Mouse (Mus musculus) megakaryocyte, embryonic 14.5 days (primary cell): ENCODE data around the gene Wdr95. TPM values are rescaled to one million over a fixed set of nuclear protein-coding genes. Genes with fewer than 3 reads are reported as not detected.

Experiments used
- H3K27me3 ChIP-seq: replicated peaks from 2 replicates; pipeline ENCODE3; 2012; ENCODE audit warnings: inconsistent platforms
- H3K36me3 ChIP-seq: replicated peaks from 2 replicates; pipeline ENCODE3; 2012; ENCODE audit warnings: low read length, inconsistent platforms, mixed read lengths
- H3K4me1 ChIP-seq: 2 replicates; pipeline ENCODE4 v1.6.1; 2012; ENCODE audit warnings: inconsistent platforms
- H3K4me3 ChIP-seq: replicated peaks from 2 replicates; pipeline ENCODE3; 2012; ENCODE audit warnings: moderate library complexity, mild to moderate bottlenecking, inconsistent platforms
- H3K9me3 ChIP-seq: 2 replicates; pipeline ENCODE4 v1.6.1; 2012; ENCODE audit warnings: inconsistent platforms
- FLI1 ChIP-seq: IDR thresholded peaks from 2 replicates; pipeline ENCODE4 v1.6.1; 2012; ENCODE audit warnings: low read length, inconsistent platforms, mixed read lengths
- GATA1 ChIP-seq: IDR thresholded peaks from 3 replicates; pipeline ENCODE4 v1.6.1; 2012; ENCODE audit warnings: mixed read lengths, low read length, inconsistent platforms, borderline replicate concordance
- polyA plus RNA-seq: library from polyadenylated mRNA; stranded (reverse); fragments of >175 nt; gene quantifications from 2 replicates; pipeline ENCODE4 v1.2.3, GENCODE M21; 2012; ENCODE audit warnings: low replicate concordance; ENCODE audit not compliant: insufficient read depth

The Wdr95 gene
- polyA plus RNA-seq, 1 experiment = not detected

- H3K27me3 ChIP-seq = peaks cover 4% of the 10 kb centered on the region
- no peak overlapping the region for H3K4me3 ChIP-seq
- H3K36me3 ChIP-seq = no peaks in the 10 kb centered on the region
- TF ChIP-seq FLI1 = no peak
- TF ChIP-seq GATA1 = no peak
- H3K4me1 ChIP-seq = no peaks in the 10 kb centered on the region
- H3K9me3 ChIP-seq = peaks cover 17% of the 10 kb centered on the region
Measured at GRCm38 (mm10) chr5:149499936-149500335, 28.5 kb upstream of the Wdr95 start.

DNA sequence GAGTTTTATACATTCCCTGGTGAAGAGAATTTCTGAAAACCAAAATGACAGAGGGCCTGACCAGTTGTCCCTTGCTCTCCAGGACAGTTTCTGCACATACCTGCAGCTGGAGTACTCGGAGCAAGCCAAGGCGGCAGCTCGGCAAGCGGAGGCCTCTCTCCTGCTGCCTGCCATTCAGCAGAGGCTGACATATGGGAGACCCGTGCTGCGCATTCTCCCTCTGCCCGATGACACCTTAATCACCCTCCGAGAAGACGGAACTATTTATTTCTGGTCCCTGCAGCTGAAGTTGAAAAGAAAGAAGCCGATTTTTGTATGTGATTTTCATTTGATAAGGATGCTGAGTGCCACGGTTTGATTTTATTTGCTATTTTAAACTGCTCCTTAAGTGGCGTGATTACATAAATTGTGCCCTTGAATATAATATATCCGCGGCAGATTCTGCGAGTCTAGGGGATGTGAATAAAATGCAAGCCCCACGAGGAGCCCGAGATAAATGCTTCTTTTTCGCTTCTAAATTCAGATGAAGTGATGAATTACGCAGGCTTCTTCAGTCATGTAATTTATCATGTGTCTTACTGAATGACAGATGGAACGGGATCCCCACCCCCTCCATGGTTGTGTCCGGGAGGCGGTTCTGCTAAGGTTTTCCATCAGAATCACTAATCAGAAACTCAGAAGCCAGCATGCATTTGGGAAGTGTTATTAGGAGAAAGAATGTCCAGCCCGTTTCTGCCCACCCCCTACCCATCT lies 24.9 kb upstream of the Wdr95 start:
- TF ChIP-seq FLI1 = no peak

GRCm38 (mm10) chr5:149504985-149505384 lies 23.5 kb upstream of the Wdr95 start:
- H3K4me1 ChIP-seq = peaks cover 21% of the 10 kb centered on the region
- peaks cover 2% of the 10 kb centered on the region for H3K27me3 ChIP-seq
- TF ChIP-seq GATA1 (no peak), FLI1 (no peak)
- H3K9me3 ChIP-seq = peaks cover 23% of the 10 kb centered on the region
- no peaks in the 10 kb centered on the region for H3K36me3 ChIP-seq
- no peak overlapping the region for H3K4me3 ChIP-seq

More for the DNA sequence above, 24.9 kb upstream of the Wdr95 start:
- Histone ChIP-seq H3K9me3 (peaks cover 27% of the 10 kb centered on the region), H3K36me3 (no peaks in the 10 kb centered on the region), H3K27me3 (peaks cover 2% of the 10 kb centered on the region), H3K4me1 (peaks cover 18% of the 10 kb centered on the region), H3K4me3 (no peak overlapping the region)

GRCm38 (mm10) chr5:149506033-149506432 lies 22.4 kb upstream of the Wdr95 start:
- Histone ChIP-seq H3K4me3 (no peak overlapping the region), H3K36me3 (no peaks in the 10 kb centered on the region), H3K4me1 (peaks cover 21% of the 10 kb centered on the region), H3K9me3 (peaks cover 18% of the 10 kb centered on the region), H3K27me3 (peaks cover 2% of the 10 kb centered on the region)
- no peak for TF ChIP-seq FLI1
- TF ChIP-seq GATA1 = no peak

DNA sequence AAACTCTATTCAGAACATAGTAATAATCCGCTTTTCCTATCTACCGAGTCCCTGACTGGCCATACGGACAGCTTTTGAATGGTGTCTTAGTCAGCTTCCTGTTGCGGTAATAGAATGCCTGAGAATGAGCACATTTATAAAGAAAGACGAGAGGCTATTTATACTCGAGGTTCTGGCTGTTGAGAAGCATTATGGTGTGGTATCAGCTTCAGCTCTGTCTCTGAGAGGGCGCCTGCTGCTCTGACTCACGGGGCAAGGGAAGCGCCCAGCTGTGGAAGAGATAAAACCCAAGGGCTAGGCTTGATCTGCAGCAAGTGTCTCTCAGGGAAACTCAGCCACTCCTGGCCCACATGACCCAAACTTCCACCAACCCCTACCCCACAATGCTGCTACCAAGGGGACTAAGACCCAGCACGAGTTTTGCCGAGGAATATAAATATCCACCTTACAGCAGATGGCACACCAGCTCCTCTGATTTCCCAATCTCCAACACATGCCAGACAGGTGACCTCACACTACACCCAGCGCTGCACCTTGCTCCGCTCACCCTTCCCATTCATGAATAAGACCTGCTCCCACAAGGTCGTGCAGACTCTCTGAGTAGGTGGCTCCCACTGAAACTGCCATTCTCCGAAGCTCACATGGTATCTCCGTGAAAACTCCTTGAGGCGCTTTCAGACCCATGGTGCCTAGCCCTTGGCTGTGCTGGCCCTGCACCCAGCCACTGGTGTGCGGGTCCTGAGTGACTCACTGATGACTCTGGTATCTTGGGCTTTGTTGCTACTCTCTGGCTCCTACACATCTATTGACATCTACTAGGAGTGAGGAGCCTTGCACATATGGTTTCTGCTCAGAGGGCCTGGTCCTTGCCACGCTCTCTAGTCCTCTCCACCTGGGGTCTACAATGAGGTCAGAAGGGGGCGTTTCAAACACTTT lies 20.1 kb upstream of the Wdr95 start:
- Histone ChIP-seq H3K36me3 (no peaks in the 10 kb centered on the region), H3K4me3 (no peak overlapping the region), H3K9me3 (peaks cover 17% of the 10 kb centered on the region), H3K27me3 (peaks cover 6% of the 10 kb centered on the region), H3K4me1 (peaks cover 21% of the 10 kb centered on the region)
- TF ChIP-seq GATA1 = no peak
- TF ChIP-seq FLI1 = no peak

DNA sequence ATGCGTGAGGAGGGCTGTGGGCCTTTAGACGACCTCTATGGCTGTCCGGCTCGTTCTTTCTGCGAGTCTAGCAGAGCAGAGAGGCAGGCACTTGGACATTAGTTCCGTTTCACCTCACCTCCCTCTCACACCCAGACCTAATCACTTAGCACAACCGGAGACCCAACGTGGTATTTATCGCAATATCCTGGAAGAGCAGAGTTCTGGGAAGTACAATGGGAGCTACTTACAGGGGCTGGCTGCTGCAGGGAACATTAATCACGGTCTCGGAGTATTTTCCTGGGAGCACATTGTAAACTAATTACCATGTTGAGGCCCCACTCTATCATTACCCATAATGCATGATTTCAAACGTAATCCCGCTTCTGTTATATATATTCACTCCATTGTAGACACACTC lies 18.2 kb upstream of the Wdr95 start:
- peaks cover 9% of the 10 kb centered on the region for H3K9me3 ChIP-seq
- peaks cover 9% of the 10 kb centered on the region for H3K27me3 ChIP-seq
- no peak overlapping the region for H3K4me3 ChIP-seq
- H3K4me1 ChIP-seq = peaks cover 25% of the 10 kb centered on the region
- no peak for TF ChIP-seq FLI1
- no peak for TF ChIP-seq GATA1
- H3K36me3 ChIP-seq = no peaks in the 10 kb centered on the region

GRCm38 (mm10) chr5:149512695-149513094 lies 15.8 kb upstream of the Wdr95 start:
- H3K27me3 ChIP-seq = peaks cover 12% of the 10 kb centered on the region
- TF ChIP-seq GATA1 (no peak), FLI1 (no peak)
- H3K9me3 ChIP-seq = 0 out of 2 replicates have a peak, but pooled peaks cover under 1% of the 10 kb centered on the region
- H3K36me3 ChIP-seq = no peaks in the 10 kb centered on the region
- H3K4me1 ChIP-seq = peaks cover 14% of the 10 kb centered on the region
- H3K4me3 ChIP-seq = no peak overlapping the region

DNA sequence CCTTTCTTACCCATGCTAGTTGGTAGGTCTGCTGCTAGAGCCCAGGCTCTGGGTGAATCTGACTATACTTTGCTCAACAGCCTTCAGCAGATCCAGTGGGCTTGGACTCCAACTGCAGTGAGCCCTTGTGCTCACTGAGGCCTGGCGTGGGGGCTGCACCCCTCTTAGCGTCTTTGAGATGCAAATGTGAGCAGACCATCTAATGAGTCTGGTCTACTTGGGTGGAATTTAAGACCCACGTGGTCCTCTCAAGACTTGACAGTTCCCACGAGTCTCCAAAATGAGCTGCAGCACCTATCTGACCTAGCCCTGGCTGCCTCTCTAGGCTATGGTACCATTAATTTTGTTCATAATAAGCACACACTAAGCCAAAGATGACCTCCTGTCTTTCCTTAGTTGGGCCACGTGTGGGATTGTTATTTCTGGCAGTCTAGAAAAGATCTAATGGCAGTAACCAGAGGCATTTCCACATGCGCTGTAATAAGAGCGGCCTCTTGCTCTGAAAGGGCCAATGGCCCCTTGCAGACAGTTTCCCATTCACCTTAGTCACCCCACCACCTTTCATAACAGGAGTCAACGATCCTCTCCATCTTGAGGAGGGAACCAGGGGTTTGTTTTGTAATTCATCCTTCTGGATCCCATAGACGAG lies 14.9 kb upstream of the Wdr95 start:
- no peaks in the 10 kb centered on the region for H3K9me3 ChIP-seq

DNA sequence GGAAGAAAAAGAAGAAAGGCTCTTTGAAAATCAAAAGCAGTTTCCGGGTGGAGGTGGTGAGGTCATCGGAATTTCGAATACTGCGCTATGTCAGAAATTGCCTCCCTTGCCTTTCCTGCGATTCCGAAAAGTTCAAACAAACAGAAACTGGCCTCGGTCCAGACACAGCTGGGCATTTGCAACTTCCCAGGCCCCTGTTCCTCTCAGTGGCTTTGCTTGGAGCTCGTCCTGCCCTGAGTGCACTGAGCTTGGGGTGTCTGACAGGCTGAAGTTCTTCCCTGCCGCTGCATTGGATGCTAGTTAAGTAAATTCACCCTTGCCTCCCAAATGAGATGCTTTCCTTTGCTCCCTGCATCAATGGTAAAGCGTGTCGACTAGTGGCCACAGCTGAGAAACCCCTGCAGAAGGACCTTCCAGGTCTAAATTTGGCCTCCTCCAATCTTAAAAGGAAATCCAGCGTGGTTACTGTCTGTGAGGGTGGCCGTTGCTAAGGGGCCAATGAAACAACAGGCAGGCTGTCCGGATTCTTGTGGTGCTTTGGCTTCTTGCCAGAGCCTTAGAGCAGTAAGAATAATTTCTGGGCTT lies 14.3 kb upstream of the Wdr95 start:
- H3K4me1 ChIP-seq = peaks cover 4% of the 10 kb centered on the region; the same call in 1 of the 2 replicates
- no peaks in the 10 kb centered on the region for H3K36me3 ChIP-seq
- peaks cover 12% of the 10 kb centered on the region for H3K27me3 ChIP-seq
- no peak overlapping the region for H3K4me3 ChIP-seq
- TF ChIP-seq GATA1 (no peak), FLI1 (no peak)
- no peaks in the 10 kb centered on the region for H3K9me3 ChIP-seq

More for the DNA sequence above, 14.9 kb upstream of the Wdr95 start:
- peaks cover 7% of the 10 kb centered on the region for H3K4me1 ChIP-seq
- no peak for TF ChIP-seq GATA1
- TF ChIP-seq FLI1 = no peak
- H3K27me3 ChIP-seq = peaks cover 12% of the 10 kb centered on the region
- no peak overlapping the region for H3K4me3 ChIP-seq
- no peaks in the 10 kb centered on the region for H3K36me3 ChIP-seq
